Mouse (Mus musculus) neural tube, embryonic 14.5 days (tissue): ENCODE measurements at regions not wholly inside any gene's neighbourhood (a gene's known extent, or its start where the extent isn't known, plus 50 kb on each side); places are given as distances from the start of the nearest gene placed in this dataset. TPM values are rescaled to one million over a fixed set of nuclear protein-coding genes. Genes with fewer than 3 reads are reported as not detected.

ENCODE experiments used
- ATAC-seq: fragments of 200-750 bp; cut with Nextera tagmentation; 2 replicates; pipeline ENCODE4 v1.8.0; 2017; ENCODE audit warnings: low read depth, mild to moderate bottlenecking, moderate TSS enrichment, moderate library complexity
- H3K27ac ChIP-seq: fragments of 300-500 bp; sonication (generic); 2 replicates; pipeline ENCODE4 v1.5.1; 2014; ENCODE audit warnings: low read depth, mild to moderate bottlenecking, control low read depth, low read length, moderate library complexity, mixed read lengths
- H3K27me3 ChIP-seq: fragments of 300-500 bp; sonication (generic); 2 replicates; pipeline ENCODE4 v1.6.1; 2014; ENCODE audit warnings: low read length; ENCODE audit not compliant: control insufficient read depth, insufficient read depth
- H3K36me3 ChIP-seq: fragments of 300-500 bp; sonication (generic); 2 replicates; pipeline ENCODE4 v1.6.1; 2014; ENCODE audit warnings: low read length, mixed read lengths; ENCODE audit not compliant: control insufficient read depth, insufficient read depth
- H3K4me1 ChIP-seq: fragments of 300-500 bp; sonication (generic); 2 replicates; pipeline ENCODE4 v1.6.1; 2014; ENCODE audit warnings: low read length; ENCODE audit not compliant: control insufficient read depth, insufficient read depth
- H3K4me2 ChIP-seq: fragments of 300-500 bp; sonication (generic); 2 replicates; pipeline ENCODE4 v1.6.1; 2014; ENCODE audit warnings: mild to moderate bottlenecking, low read depth, low read length, control low read depth
- H3K4me3 ChIP-seq: fragments of 300-500 bp; sonication (generic); 2 replicates; pipeline ENCODE4 v1.5.1; 2014; ENCODE audit warnings: low read depth, low read length, control low read depth, mixed read lengths
- H3K9ac ChIP-seq: fragments of 300-500 bp; sonication (generic); replicated peaks from 2 replicates; pipeline ENCODE4 v1.6.1; 2014; ENCODE audit warnings: low read depth, mild to moderate bottlenecking, control low read depth, low read length, mixed read lengths
- H3K9me3 ChIP-seq: fragments of 300-500 bp; sonication (generic); 2 replicates; pipeline ENCODE4 v1.6.1; 2016; ENCODE audit warnings: low read length; ENCODE audit not compliant: control insufficient read depth
- WGBS: fragments of 180-500 bp; shearing (Covaris S2); extraction: QIAGEN DNeasy Blood & Tissue Kit; methylation state at CpG from one replicate; pipeline ENCODE4 v1.1.7; 2014; 5-methylcytosine and 5-hydroxymethylcytosine counted together
- microRNA-seq: library from miRNA; unstranded; fragments of <30 nt; microRNA quantifications from one replicate; pipeline ENCODE4, GENCODE M21; 2016

DNA sequence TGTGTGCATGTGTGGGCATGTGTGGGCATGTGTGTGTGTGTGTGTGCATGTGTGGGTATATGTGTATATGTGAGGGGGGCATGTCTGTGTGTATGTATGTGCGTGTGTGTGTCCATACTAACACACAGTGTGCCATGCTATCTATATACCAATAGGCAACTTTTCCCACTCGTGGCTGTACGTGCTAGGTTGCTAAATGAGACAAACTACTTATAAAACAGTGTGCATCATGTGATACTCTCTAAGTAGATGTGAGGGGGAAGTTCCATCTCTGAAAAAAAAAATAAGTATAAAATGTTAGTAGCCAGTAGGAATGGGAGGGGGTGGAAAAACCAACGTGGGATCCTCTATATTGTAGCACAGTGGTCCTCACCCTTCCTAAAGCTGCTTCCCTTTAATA lies 74.5 kb upstream of the Lhx5 start:
- no peaks in the 10 kb centered on the region for H3K4me1 ChIP-seq
- H3K9me3 ChIP-seq: no peaks in the 10 kb centered on the region
- no peak overlapping the region for H3K9ac ChIP-seq
- H3K4me3 ChIP-seq: no peak overlapping the region
- no peak overlapping the region for H3K4me2 ChIP-seq
- WGBS: 82% methylated on average over 4 of the region's 4 CpGs
- H3K27ac ChIP-seq: no peak overlapping the region
- no peaks in the 10 kb centered on the region for H3K36me3 ChIP-seq
- no peak for ATAC-seq
- H3K27me3 ChIP-seq: no peaks in the 10 kb centered on the region

DNA sequence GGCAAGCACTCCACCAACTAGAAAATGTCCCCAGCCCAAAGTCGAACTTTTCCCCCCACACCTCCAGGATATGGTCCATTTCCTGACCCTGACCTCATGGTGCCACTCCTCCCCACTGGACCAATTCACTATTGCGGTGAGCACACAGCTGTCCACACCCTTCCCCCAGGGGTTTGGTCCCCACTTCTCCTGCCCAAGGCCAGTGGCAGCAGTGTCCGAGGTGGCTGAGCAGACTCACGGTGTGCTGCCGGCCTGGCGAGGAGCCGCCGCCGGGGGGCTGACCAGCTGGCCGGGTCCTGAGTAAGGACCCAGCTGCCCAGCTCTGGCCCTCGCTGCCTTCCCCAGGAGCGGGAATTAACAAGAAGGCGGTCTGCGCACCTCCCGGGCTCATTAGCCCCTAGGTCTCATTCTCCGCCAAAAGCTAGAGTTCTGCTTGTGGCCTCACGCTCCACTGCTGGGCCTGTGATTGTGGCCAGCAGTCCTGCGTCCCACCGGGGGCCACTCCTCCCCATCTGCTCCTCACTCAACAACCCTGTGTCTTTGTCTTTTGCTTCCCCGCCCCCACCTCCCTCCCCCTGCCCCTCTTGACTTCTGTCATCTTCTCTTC lies 73.3 kb upstream of the Lhx5 start:
- no peak for ATAC-seq
- H3K4me3 ChIP-seq: no peak overlapping the region

DNA sequence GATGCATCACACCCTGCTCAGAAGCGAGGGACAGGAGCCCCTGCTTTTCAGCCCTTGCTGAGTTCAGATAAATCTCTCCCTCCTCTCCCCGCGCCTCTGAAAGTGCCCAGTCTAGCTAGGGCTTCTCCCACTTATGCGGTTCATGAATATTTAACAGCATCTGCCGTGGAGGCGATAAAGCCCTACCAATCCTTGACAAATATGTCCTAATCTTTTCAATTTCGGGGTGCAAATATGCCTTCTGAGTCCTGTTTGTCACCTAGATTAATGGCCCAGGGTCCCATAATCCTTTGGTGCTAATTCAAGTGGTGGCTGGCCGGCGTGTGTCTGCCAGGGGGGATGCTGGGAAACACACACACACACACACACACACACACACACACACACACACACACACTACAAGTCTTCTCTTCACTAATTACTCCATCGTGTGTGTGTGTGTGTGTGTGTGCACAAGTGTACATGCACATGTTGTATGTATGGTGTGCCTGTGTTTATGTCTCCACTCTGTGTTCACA lies 65.5 kb upstream of the Lhx5 start:
- H3K4me2 ChIP-seq: no peak overlapping the region
- no peaks in the 10 kb centered on the region for H3K36me3 ChIP-seq
- H3K9me3 ChIP-seq: no peaks in the 10 kb centered on the region
- peak; percentile 72 for ATAC-seq
- no peak overlapping the region for H3K9ac ChIP-seq
- 14% methylated on average over 10 of the region's 10 CpGs for WGBS
- H3K27me3 ChIP-seq: no peaks in the 10 kb centered on the region
- peaks cover 10% of the 10 kb centered on the region; the same call in 1 of the 2 replicates for H3K4me1 ChIP-seq
- peak overlapping the region; percentile 62 for H3K27ac ChIP-seq
- H3K4me3 ChIP-seq: no peak overlapping the region

More for the DNA sequence above, 73.3 kb upstream of the Lhx5 start:
- Histone ChIP-seq H3K9ac (no peak overlapping the region), H3K36me3 (no peaks in the 10 kb centered on the region), H3K9me3 (no peaks in the 10 kb centered on the region), H3K27me3 (no peaks in the 10 kb centered on the region), H3K27ac (no peak overlapping the region), H3K4me2 (no peak overlapping the region), H3K4me1 (no peaks in the 10 kb centered on the region)
- 5% methylated on average over 20 of the region's 20 CpGs for WGBS

DNA sequence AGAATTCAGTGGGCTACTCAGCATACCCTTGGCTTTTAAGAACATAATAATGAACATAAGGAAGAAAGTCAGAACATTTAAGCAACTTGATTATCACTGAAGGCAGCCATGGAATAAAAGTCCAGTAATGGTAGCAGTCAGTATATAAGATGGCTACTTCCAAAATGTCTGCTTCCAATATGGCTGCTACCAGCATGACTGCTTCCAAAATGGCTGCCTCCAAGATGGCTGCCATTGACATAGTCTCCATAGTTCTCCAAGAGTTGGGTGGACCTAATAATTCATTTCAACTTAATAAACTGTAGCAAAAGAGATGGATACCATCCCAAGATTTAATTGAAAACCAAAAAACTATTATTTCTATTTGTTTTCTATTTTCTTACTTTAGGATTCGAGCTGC lies 62.7 kb upstream of the Lhx5 start:
- H3K27ac ChIP-seq: no peak overlapping the region
- ATAC-seq: no peak

DNA sequence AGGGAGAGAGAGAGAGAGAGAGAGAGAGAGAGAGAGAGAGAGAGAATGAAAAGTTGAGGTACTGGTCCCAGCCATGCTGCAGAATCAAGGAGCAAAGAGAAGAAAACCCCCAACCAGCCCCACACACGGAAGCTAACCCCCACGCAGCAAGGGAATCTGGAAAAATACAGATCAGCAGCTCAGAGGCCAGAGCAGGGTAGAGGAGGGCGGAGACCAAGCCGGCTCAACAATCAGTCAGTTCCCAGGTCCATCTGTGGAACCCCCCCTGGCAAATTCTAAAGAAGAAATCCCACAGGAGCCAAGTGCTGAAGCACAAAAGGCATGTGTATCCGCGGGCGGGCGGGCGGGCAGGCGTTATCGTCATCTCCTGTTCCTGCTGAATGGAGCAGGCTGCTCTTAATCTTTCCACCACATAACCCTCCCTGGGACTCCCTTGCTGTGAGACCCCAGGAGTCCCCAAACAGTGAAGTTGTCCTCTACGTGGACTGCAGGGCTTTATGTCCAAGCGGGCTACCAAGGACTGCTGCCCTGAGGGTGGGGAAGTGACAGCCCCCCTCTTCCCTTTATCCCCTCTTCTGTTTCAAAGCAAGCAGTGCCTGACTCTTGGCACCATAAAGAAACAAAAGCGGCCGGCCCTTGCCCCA lies 60.2 kb upstream of the Lhx5 start:
- Histone ChIP-seq H3K9me3 (no peaks in the 10 kb centered on the region), H3K9ac (no peak overlapping the region), H3K36me3 (no peaks in the 10 kb centered on the region), H3K4me2 (peak overlapping the region; percentile 14; the same call in 1 of the 2 replicates), H3K4me1 (peaks cover 7% of the 10 kb centered on the region; the same call in 1 of the 2 replicates), H3K4me3 (no peak overlapping the region), H3K27ac (no peak overlapping the region), H3K27me3 (no peaks in the 10 kb centered on the region)
- no peak for ATAC-seq
- 4% methylated on average over 15 of the region's 15 CpGs for WGBS

More for the DNA sequence above, 62.7 kb upstream of the Lhx5 start:
- no peak overlapping the region for H3K4me2 ChIP-seq
- H3K27me3 ChIP-seq: no peaks in the 10 kb centered on the region
- no peak overlapping the region for H3K9ac ChIP-seq
- H3K36me3 ChIP-seq: no peaks in the 10 kb centered on the region
- peaks cover 16% of the 10 kb centered on the region; the same call in 1 of the 2 replicates for H3K4me1 ChIP-seq
- 84% methylated on average over 1 of the region's 1 CpGs for WGBS
- no peaks in the 10 kb centered on the region for H3K9me3 ChIP-seq
- H3K4me3 ChIP-seq: no peak overlapping the region

DNA sequence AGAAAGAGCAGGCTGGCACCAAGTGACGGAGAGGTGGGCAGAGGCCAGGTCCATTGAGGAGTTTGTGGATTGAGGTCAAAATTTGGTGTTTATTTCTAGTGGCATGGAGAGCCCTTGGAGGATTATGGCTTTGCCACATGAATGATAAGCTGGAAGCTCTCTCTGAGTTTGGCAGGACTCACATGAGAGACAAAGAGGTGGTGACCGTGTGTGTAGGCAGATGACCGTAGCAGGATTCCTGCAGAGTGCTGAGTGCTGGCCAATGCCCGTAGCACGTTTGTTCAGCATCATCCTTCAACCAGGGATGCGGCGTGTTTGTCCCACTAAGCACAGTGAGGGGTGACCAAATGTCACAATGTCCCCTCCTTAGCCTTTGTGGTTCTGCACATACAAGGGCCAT lies 58.1 kb upstream of the Lhx5 start:
- H3K9me3 ChIP-seq: no peaks in the 10 kb centered on the region
- H3K4me3 ChIP-seq: no peak overlapping the region
- no peak overlapping the region for H3K4me2 ChIP-seq
- WGBS: 82% methylated on average over 7 of the region's 7 CpGs
- no peak for ATAC-seq
- no peak overlapping the region for H3K9ac ChIP-seq
- H3K36me3 ChIP-seq: no peaks in the 10 kb centered on the region
- no peaks in the 10 kb centered on the region for H3K27me3 ChIP-seq
- no peak overlapping the region for H3K27ac ChIP-seq
- H3K4me1 ChIP-seq: peaks cover 7% of the 10 kb centered on the region; the same call in 1 of the 2 replicates

Small RNA genes in the stretch of these regions (microRNA-seq; reads per million reads assigned to microRNA genes)
- gene Gm26474: not detected
